Mouse (Mus musculus) limb, embryonic 10.5 days (tissue): ENCODE measurements around the gene Chrna3. TPM values are rescaled to one million over a fixed set of nuclear protein-coding genes. Genes with fewer than 3 reads are reported as not detected.
A peak's percentile ranks its signal among the peaks of the same experiment; 100 is the strongest.

Source experiments
- DNase-seq: peaks from one replicate; pipeline ENCODE4 v3.0.0-alpha.2; 2017; ENCODE audit warnings: low spot score
- H3K27ac ChIP-seq: fragments of 300-500 bp; sonication (generic); 2 replicates; pipeline ENCODE4 v1.5.1; 2016; ENCODE audit warnings: mild to moderate bottlenecking
- H3K27me3 ChIP-seq: fragments of 300-500 bp; sonication (generic); 2 replicates; pipeline ENCODE4 v1.6.1; 2016; ENCODE audit warnings: low read depth, mild to moderate bottlenecking; ENCODE audit not compliant: poor library complexity, severe bottlenecking
- H3K36me3 ChIP-seq: fragments of 300-500 bp; sonication (generic); 2 replicates; pipeline ENCODE4 v1.6.1; 2016; ENCODE audit warnings: mild to moderate bottlenecking, moderate library complexity
- H3K4me1 ChIP-seq: fragments of 300-500 bp; sonication (generic); 2 replicates; pipeline ENCODE4 v1.6.1; 2016
- H3K4me3 ChIP-seq: fragments of 300-500 bp; sonication (generic); 2 replicates; pipeline ENCODE4 v1.5.1; 2016; ENCODE audit warnings: mild to moderate bottlenecking, moderate library complexity
- H3K9me3 ChIP-seq: fragments of 300-500 bp; sonication (generic); replicated peaks from 2 replicates; pipeline ENCODE4 v1.6.1; 2016; ENCODE audit warnings: mild to moderate bottlenecking
- WGBS: fragments of 180-500 bp; shearing (Covaris S2); methylation state at CpG from one replicate; pipeline ENCODE4 v1.1.7; 2016; 5-methylcytosine and 5-hydroxymethylcytosine counted together
- polyA plus RNA-seq: library from polyadenylated mRNA; unstranded; fragments of >200 nt; fragmentation: Nextera tagmentation; extraction: Ambion mirVana; gene quantifications from 2 replicates; pipeline ENCODE4 v1.2.1, GENCODE M21; 2016

Gene Chrna3
- polyA plus RNA-seq, 1 experiment from 2014 or later, result 0.15 TPM

DNA sequence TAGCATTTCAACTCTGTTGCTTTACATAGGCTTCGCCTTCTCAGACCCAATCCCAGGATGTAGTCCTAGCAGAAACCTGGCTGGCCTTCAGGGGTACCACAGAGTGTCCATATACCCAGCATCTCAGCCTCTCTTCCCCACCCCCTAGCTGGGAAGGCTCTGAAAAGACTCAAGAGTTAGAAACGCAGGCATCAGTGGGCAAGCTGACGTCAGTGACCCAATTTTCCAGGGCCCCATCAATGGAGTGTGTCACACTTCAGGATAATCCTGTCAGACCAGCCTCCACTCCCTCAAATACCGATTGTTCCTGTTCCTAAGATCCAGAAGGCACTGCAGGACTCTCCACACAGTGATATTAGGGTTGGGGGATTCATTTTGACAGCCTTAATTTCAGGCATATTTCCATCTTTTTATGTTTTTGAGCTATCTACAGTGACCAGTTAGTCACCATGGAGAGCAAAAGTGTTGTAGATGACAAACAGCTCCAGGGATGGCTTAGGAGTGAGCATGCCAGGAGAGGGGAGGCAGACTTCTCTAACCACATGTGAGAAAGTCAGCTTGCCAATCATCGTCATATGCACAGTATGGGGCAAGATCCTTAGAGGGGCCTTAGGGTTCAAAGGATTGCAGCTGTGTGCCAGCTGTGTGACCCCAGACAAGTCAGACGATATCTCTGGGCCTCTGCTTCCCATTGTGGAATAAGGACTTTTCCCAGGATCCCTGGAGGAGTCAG, 5.2 kb upstream of the Chrna3 start:
- peaks cover 2% of the 10 kb centered on the region for H3K4me1 ChIP-seq
- H3K9me3 ChIP-seq, result no peaks in the 10 kb centered on the region
- peaks cover 46% of the 10 kb centered on the region for H3K27me3 ChIP-seq
- no peak overlapping the region for H3K27ac ChIP-seq
- WGBS, result 66% methylated on average over 6 of the region's 6 CpGs
- H3K36me3 ChIP-seq, result no peaks in the 10 kb centered on the region
- DNase-seq, result no peak
- no peak overlapping the region for H3K4me3 ChIP-seq

DNA sequence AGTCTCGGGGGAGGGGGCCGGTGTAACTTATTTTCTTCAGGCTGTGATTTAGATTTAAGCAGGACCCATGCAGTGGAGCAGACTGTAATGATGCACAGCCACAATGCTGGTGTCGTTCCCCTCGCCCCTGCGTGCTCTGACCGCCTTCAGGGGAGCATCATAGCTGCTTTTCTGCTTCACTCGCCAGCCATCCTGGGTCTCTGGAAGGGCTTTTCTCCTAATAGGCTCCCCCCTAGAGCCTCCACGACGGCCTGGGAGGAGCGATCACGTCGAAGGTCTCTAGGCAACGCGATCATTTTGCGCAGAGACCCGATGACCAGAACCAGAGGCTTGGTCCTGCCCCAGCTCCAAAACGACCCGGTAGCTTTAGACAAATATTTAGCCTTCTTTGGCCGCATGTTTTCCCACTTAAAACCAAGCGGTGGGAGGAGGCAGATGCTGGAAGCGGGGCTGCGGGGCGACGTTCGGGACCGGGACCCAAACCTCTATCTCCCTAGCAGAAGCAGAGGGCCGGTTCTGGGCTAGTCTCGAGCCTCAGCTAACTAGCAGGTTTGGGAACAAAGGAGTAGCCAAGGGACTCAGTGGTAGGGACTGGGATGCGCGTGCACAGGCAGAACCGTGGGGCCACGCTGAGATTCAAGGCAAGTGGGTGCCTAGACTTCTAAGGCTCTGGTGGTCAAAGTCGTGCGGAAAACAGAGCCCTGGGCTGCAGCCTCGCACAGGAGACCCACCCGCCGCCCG, 658 bp downstream of the Chrna3 start:
- WGBS, result 15% methylated on average over 38 of the region's 38 CpGs
- no peaks in the 10 kb centered on the region for H3K36me3 ChIP-seq
- peaks cover 17% of the 10 kb centered on the region for H3K4me1 ChIP-seq
- H3K27ac ChIP-seq, result peak overlapping the region; percentile 53; the same call in 1 of the 2 replicates
- H3K9me3 ChIP-seq, result no peaks in the 10 kb centered on the region
- H3K27me3 ChIP-seq, result peaks cover 65% of the 10 kb centered on the region
- H3K4me3 ChIP-seq, result peak overlapping the region; percentile 54
- no peak for DNase-seq

DNA sequence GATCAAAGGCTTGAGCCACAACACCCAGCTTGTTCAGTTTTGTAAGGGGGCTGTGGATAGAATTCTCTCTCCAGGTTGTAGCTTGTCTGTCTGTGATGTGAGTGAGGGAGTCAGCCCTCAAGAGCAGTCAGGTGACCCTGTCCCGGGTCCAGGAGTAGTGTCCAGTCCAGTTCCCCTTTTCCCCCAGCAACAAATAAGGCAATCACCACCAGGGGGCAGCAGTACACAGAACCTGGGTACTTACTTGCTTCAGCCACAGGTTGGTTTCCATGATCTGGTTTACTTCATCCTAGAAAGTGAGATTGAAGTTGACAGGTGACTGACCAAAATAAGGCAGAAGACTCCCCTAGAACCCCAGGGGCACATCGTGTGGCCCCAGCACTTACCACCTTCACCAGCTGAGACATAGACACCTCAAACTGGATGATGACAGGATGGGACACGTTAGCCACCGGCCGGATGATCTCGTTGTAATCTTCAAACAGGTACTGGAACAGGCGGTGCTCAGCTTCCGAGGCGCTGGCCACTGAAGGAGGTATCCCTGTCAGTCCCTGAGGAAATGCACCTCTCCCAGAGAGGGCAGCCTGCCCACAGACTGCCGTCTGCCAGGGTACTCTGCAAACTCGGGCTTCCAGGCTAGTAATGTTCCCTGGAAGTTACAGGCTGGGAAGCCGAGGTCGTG, 2.3 kb downstream of the Chrna3 start:
- 37% methylated on average over 13 of the region's 13 CpGs for WGBS
- Histone ChIP-seq H3K27me3 (peaks cover 50% of the 10 kb centered on the region), H3K36me3 (no peaks in the 10 kb centered on the region), H3K4me3 (no peak overlapping the region), H3K4me1 (peaks cover 17% of the 10 kb centered on the region), H3K27ac (no peak overlapping the region), H3K9me3 (no peaks in the 10 kb centered on the region)
- peak; percentile 92 for DNase-seq

DNA sequence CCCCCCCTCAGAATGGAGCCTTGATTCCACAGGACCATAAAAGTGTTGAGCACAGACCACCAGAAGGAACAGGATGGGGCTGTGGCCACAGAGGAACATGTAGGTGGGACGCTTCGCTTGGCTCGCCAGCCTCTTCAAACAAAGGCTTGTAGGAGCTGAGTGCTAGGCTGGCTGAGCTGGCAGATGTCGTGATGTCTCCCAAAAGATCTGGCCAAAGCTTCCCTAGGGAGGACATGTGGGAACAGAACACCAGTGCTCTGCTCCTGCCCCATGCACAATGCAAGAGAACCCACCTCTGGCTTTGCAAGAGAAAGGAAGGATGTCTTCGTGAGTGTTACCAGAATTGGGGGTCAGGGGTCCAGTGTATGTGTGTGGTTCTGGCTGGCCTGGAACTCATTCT, 3.0 kb downstream of the Chrna3 start:
- DNase-seq, result no peak
- peaks cover 17% of the 10 kb centered on the region for H3K4me1 ChIP-seq
- no peak overlapping the region for H3K27ac ChIP-seq
- peaks cover 46% of the 10 kb centered on the region for H3K27me3 ChIP-seq
- no peaks in the 10 kb centered on the region for H3K9me3 ChIP-seq
- 90% methylated on average over 5 of the region's 5 CpGs for WGBS
- H3K36me3 ChIP-seq, result no peaks in the 10 kb centered on the region
- H3K4me3 ChIP-seq, result no peak overlapping the region

DNA sequence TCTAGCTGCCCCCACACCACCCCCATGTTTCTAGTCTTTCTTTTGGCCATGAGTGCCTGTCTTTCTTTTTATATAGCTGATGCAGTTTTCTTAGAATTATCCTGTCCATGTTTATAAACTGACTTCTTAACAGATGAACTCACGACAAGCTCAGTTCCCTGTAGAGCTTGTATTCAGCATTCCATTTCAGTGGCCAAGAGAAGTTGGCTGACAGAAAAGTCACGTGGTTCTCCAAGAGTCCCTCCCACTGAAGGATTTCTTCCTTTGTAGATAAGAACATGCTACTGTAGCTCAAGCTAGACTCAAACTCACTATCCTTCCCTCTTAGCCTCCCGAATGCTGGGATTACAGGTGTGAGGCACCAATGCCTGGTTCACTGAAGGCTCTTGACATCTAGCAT, 9.4 kb downstream of the Chrna3 start:
- Histone ChIP-seq H3K27ac (no peak overlapping the region), H3K9me3 (no peaks in the 10 kb centered on the region), H3K27me3 (no peaks in the 10 kb centered on the region), H3K4me1 (no peaks in the 10 kb centered on the region), H3K36me3 (no peaks in the 10 kb centered on the region), H3K4me3 (no peak overlapping the region)
- 83% methylated on average over 3 of the region's 3 CpGs for WGBS
- no peak for DNase-seq

DNA sequence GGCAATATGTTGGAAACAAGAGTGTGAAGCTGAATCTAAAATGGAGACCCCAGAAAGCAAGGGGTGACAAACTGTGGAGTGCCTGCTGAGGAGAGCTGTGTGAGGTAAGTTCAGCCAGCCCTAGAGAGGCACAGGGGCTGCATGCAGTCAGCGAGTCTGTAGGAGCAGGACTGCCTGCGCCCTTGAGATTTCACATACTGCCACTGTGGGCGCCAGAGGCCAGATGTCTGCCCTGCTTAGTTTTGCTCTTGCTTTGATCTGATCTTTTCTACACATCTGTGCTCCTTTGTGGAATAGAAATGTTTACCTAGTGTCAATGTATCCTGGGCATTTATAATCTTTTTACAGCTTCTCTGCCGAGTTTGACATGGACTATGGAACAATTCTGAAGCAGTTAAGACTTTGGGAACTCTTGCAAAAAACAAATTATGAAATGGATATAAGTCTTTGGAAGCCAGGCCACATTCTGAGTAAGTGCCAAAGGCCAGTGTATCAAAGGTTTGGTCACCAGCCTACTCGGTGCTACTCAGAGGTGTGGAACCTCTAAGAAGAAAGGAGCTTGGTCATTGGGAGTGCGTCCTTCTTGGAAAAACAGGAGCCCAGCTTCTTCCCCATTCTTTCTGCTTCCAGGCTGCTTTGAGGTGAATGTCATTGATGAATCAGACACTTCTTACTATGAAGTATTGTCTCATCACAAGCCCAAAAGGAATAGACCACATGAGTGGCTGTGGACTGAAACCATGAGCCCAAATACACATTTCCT, 15.6 kb downstream of the Chrna3 start:
- Histone ChIP-seq H3K36me3 (no peaks in the 10 kb centered on the region), H3K4me1 (no peaks in the 10 kb centered on the region), H3K9me3 (no peaks in the 10 kb centered on the region), H3K27ac (no peak overlapping the region), H3K4me3 (no peak overlapping the region), H3K27me3 (no peaks in the 10 kb centered on the region)
- WGBS, result 36% methylated on average over 6 of the region's 6 CpGs
- DNase-seq, result no peak

DNA sequence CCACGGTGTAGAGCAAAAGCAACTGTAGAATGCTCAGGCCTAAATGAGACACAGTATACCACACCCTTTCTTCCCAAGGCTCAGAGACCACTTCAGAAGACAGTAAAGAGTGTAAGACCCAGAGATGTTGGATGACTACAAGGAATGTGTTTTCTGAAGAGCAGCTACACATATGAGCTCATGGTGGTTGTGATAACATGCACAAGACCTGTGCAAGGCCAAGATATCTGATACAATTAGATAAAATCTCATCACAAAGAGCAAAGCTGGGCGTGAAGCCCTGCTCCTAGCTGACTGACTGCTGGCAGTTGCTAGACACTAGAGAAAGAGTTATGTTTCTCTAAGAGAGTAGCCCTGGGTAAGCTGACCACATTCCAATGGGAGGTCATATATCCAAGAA, 16.7 kb downstream of the Chrna3 start:
- Histone ChIP-seq H3K27ac (no peak overlapping the region), H3K9me3 (no peaks in the 10 kb centered on the region), H3K4me1 (no peaks in the 10 kb centered on the region), H3K4me3 (no peak overlapping the region), H3K27me3 (no peaks in the 10 kb centered on the region), H3K36me3 (no peaks in the 10 kb centered on the region)
- WGBS, result 87% methylated on average over 2 of the region's 2 CpGs
- DNase-seq, result no peak

DNA sequence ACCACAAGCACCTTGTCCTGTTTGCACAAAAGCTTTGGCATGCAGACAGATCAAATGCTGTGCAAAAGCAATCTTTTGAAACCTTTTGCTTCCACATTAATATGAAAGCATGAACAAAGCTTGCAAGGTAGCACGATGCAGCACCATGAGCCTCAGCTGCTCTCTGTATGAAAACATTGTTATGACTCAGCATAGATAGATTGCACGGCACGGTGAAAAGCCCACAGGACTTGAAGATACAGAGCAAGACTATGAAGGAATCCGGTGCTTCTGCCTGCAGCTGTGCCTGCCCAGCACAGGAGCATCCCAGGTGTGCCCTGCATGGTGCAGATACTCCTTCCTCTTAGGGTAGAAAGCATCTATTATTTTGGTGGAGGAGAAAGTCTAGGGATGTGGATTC, 22.8 kb downstream of the Chrna3 start:
- DNase-seq, result no peak
- Histone ChIP-seq H3K9me3 (no peaks in the 10 kb centered on the region), H3K4me3 (no peak overlapping the region), H3K36me3 (no peaks in the 10 kb centered on the region), H3K27me3 (no peaks in the 10 kb centered on the region), H3K27ac (no peak overlapping the region), H3K4me1 (no peaks in the 10 kb centered on the region)
- WGBS, result 83% methylated on average over 4 of the region's 4 CpGs

DNA sequence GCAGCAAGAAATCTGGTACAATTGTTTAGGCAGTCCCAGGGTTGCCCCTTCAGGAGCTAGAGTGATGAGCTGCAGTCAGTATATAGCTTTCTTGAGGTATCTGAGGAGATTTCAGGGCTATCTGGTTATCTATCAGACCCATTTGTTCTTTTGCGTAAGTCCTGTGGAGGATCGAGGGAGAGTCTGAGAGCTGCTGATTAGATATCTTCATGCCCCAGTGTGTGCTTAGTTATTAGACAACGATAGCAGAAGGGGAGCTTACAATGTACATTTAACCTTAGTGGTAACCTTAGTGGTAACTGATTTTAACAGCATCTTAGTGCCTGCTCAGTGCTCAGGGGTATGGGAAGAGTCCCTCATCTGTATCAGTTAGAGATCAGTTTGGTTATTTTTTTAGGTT, 30.7 kb downstream of the Chrna3 start:
- no peak overlapping the region for H3K4me3 ChIP-seq
- H3K9me3 ChIP-seq, result no peaks in the 10 kb centered on the region
- 87% methylated on average over 3 of the region's 3 CpGs for WGBS
- no peak overlapping the region for H3K27ac ChIP-seq
- H3K27me3 ChIP-seq, result no peaks in the 10 kb centered on the region
- DNase-seq, result no peak
- H3K4me1 ChIP-seq, result peaks cover 4% of the 10 kb centered on the region; the same call in 1 of the 2 replicates
- no peaks in the 10 kb centered on the region for H3K36me3 ChIP-seq

DNA sequence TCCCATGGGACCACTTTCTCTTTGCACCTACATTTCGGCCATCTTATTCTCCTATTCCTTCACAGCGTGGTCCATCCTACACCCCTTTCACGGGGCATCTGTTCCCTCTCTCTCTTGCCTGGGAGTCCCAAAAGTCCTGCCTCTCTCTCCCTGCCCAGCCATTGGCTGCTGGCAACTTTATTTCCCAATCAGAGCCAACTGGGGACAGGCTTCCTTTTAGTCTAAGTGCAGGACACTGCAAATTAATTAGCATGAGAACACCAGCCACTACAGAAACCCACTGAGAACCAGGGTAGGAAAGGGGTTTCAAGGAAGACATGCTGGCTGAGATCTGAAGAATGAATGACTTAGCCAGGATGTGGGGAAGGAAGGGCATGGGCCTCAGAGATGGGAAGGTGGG, 32.0 kb downstream of the Chrna3 start:
- Histone ChIP-seq H3K4me3 (no peak overlapping the region), H3K27ac (no peak overlapping the region), H3K36me3 (no peaks in the 10 kb centered on the region), H3K9me3 (no peaks in the 10 kb centered on the region), H3K4me1 (peaks cover 4% of the 10 kb centered on the region; the same call in 1 of the 2 replicates), H3K27me3 (no peaks in the 10 kb centered on the region)
- DNase-seq, result no peak
- WGBS, result 56% methylated on average over 3 of the region's 3 CpGs

DNA sequence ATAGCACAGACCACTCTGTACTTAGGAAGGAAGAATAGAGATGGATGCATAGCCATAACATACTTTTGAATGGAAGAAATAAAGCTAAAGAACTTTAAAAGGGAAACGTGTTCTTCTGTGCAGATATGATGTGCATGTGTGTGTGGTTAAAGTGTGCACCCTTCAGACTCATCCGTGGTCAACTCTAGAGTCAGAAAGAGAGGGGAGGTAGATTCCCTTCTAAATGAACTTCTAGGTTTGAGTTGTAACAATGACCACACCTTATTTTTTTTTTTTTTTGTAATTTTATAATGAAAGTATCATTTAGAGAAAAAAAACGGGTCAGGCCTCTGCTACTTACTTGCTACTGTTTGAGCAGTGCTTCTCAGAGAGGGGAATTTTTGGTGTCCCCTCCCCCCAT, 36.0 kb downstream of the Chrna3 start:
- no peak for DNase-seq

DNA sequence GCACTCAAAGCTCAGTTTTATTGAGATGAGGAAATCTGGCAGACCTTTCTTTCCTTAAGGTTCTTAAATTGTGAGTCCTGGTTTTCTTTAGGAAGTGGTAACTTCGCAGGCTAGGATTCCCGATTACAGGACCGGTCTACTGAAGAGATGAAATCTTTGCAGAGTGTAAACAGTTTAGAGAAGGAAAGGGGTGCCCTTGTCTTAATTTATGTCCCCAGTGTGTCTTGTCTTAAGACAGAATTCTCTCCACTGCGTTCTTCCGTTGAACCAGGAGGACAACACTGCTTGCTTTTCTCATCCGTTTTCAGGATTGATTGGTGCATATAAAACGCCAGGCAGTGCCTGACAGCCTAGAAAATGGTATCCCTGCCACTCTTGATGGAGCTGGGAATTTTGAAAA, 44.0 kb downstream of the Chrna3 start:
- H3K4me3 ChIP-seq, result peak overlapping the region; percentile 75
- peaks cover 51% of the 10 kb centered on the region for H3K27me3 ChIP-seq
- no peaks in the 10 kb centered on the region for H3K9me3 ChIP-seq
- H3K27ac ChIP-seq, result no peak overlapping the region
- DNase-seq, result no peak
- no peaks in the 10 kb centered on the region for H3K36me3 ChIP-seq
- H3K4me1 ChIP-seq, result peaks cover 17% of the 10 kb centered on the region
- 5% methylated on average over 7 of the region's 7 CpGs for WGBS

More for the DNA sequence above, 36.0 kb downstream of the Chrna3 start:
- no peak overlapping the region for H3K27ac ChIP-seq
- no peak overlapping the region for H3K4me3 ChIP-seq
- H3K27me3 ChIP-seq, result no peaks in the 10 kb centered on the region
- no peaks in the 10 kb centered on the region for H3K36me3 ChIP-seq
- WGBS, result 83% methylated on average over 3 of the region's 3 CpGs
- peaks cover 4% of the 10 kb centered on the region; the same call in 1 of the 2 replicates for H3K4me1 ChIP-seq
- no peaks in the 10 kb centered on the region for H3K9me3 ChIP-seq
